Mouse (Mus musculus): ENCODE results near the gene Kdm8.

DNA sequence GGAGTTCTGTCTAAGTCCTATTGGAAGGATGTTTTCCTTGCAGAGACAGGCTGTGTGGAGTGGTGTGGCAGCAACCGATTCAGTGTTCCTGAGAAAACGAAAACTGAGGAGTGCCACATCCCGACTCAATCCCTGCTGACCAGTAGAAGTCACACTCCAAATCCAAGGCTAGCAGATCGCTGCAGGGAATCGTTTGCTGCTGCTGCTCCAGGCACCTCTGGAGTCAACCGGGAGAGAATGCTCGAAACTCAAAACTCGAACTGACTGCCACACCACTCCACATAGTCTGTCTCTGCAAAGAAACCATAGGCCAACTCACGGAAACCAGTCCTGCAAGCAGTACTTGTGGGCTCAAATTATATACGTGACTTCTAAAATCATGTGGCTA, 406 bp upstream of the Kdm8 start:
- TF ChIP-seq CTCF (IDR thresholded peaks at IDR 0.05) (no peak), EP300 (IDR thresholded peaks at IDR 0.05) (no peak)
